Mouse (Mus musculus) cerebellum, postnatal 25 days (tissue): ENCODE data around the gene Sept6.

ENCODE experiments used
- DNase-seq, 2 experiments: peaks; one replicate each; pipeline ENCODE4 v3.0.0; 2021; ENCODE audit warnings: mixed read lengths in 2 of 2

Sept6 gene

GRCm38 (mm10) chrX:36991694-36992093 lies at the start of gene Sept6:
TSS of gene Sept6 (minus strand) at chrX:36991794.
- DNase-seq, result no peak

GRCm38 (mm10) chrX:37028378-37028777 lies 36.8 kb upstream of the Sept6 start:
- peak; percentile 8 to 27 for DNase-seq

GRCm38 (mm10) chrX:37023652-37024309 lies 32.2 kb upstream of the Sept6 start:
- peak in 1 of 2 experiments; percentile 5 for DNase-seq

- peak; percentile 68 to 80 for DNase-seq
These were observed 31.1 kb upstream of the Sept6 start for GRCm38 (mm10) chrX:37022690-37023089.

- no peak for DNase-seq
These were observed 27.5 kb upstream of the Sept6 start for GRCm38 (mm10) chrX:37019045-37019444.

- no peak for DNase-seq
These were observed 26.6 kb upstream of the Sept6 start for GRCm38 (mm10) chrX:37018150-37018654.

- no peak for DNase-seq
These were observed 22.3 kb upstream of the Sept6 start for GRCm38 (mm10) chrX:37013870-37014269.

DNA sequence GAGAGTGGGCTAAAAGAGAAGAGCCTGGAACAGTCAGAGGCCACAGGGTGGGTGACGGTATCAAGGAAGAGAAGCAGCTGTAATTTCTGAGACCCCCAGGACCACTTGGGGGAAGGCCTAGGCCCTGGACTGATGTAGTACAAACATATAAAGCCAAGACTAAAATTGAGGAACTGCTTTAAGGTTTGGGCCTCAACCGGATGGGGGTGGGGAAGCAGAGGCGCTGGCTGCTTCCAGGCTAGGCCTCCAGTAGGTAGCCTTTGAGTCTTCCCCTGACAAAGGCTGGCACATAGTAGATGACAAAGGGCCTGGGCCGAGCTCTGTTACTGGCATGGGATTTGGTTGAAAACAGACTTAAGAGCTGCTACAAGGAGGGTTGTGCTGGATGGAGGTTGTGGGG lies 555 bp downstream of the Sept6 start:
- no peak for DNase-seq

- peak in 1 of 2 experiments; percentile 45 for DNase-seq
These were observed 1.7 kb downstream of the Sept6 start for GRCm38 (mm10) chrX:36989752-36990404.

DNA sequence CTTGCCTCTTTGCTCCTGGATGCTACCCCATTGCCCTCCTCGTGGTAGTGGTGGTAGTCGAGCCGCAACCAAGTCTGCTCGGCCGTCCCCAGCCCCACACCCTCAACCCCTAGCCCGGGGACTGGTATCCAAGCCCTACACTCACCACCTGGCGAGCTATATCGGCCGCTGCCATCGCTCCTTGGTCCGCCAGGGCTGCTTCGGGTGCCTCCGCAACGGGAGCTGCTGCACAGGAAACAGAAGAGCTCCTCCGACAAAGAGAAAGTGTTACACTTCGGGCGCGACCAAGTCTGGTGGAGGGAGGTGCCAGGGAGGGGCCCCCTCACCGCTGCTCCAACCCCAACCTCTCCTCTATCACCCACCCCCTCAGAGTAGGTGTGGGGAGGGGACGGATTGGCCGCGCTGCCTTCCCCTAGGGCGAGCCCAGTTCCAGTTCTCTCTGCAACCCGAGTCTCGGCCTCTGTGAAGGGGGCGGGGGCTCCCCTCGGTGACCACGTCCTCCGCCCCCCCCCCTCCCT lies 2.3 kb downstream of the Sept6 start:
- peak; percentile 62 to 66 for DNase-seq

- peak; percentile 36 to 45 for DNase-seq
These were observed 2.8 kb downstream of the Sept6 start for GRCm38 (mm10) chrX:36988754-36989153.

- DNase-seq, result no peak
These were observed 3.7 kb downstream of the Sept6 start for GRCm38 (mm10) chrX:36987851-36988250.

DNA sequence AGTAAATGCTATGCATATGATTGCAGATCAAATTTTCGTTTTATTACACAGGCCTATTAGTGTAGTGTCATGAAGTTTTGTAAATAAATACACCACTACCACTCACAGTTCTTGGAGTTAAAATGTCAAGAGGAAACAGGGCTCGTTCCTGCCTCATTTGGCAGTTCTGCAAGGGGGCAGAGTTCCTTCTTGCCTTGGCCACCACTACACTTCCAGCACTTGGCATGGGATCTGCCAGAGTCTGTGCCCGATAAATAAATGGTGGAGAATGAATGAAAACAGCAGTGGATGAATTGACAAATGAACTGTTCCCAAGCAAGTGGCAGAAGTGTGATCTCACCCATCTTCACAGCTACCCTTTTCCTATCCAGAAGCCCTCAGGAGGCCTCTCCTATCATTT lies 6.6 kb downstream of the Sept6 start:
- no peak for DNase-seq

- DNase-seq, result no peak
These were observed 7.8 kb downstream of the Sept6 start for GRCm38 (mm10) chrX:36983654-36984311.

GRCm38 (mm10) chrX:36982892-36983653 lies 8.5 kb downstream of the Sept6 start:
- peak in 1 of 2 experiments; percentile 59 for DNase-seq

DNA sequence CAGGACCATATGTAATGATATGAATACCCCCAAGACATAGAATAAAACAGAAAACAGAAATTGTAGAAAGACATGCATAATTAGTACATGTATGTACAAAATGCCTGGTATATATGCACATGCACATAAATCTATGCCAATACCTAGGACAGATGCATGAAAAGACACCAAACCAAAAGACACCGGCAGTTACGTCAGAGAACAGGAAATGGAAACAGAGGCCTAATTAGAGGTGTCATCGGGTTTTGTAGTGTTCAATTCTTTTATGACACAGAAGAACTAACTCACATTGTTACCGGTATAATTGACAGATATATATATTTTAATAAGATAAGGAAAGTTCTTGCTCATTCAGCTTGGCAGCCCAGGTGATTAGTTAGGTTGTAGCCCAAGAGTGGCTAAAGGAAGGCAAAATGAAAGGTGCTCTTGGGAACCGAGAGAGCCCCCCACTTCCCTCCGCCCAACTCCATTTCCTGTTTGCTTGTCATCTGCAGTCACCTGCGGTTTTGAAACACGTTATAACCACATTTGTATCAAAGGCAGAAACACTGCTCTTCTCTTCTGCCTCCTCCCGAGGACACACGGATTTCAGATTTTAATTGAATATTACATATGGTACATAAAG lies 10.9 kb downstream of the Sept6 start:
- no peak for DNase-seq

GRCm38 (mm10) chrX:36977863-36978262 lies 13.7 kb downstream of the Sept6 start:
- DNase-seq, result no peak

DNA sequence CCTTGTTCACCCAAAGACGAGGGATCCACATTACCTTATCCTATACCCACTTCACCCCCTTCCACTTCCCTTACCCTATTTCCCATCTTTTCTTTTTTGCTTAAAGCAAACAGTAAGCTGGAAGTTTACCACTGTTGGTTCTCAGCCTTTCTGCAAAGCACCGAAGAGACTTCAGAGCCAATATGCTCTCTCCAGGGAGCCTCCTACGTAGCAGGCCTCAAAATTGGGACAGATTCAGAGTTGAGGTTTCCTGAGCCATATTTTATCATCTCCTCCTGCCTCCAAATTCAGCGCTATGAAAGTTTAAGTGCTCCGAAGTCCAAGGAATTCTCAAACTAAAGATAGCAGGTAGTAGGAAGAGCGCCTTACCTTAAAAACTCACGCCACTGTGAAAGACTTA lies 14.6 kb downstream of the Sept6 start:
- no peak for DNase-seq

DNA sequence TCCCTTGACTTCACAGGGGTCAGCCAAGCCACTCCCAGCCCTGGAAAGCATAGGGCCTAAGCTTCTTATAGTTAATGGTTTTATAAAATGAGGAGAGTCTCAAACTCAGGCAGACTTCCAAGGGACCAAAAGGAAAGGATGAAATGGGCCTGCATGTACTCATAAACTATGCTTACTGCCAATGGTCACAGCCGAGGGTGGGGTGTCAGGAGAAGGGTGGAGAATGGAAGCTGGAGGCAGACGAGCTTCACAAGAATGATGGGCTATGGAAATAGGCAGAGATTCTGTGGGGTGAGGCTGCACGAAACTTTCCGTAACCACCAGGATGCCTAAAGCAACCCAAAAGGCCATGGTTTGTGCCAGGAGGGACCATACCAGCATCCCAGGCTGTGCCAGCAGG lies 15.3 kb downstream of the Sept6 start:
- no peak for DNase-seq

- DNase-seq, result peak; percentile 46 to 63
These were observed 16.7 kb downstream of the Sept6 start for GRCm38 (mm10) chrX:36974905-36975304.

DNA sequence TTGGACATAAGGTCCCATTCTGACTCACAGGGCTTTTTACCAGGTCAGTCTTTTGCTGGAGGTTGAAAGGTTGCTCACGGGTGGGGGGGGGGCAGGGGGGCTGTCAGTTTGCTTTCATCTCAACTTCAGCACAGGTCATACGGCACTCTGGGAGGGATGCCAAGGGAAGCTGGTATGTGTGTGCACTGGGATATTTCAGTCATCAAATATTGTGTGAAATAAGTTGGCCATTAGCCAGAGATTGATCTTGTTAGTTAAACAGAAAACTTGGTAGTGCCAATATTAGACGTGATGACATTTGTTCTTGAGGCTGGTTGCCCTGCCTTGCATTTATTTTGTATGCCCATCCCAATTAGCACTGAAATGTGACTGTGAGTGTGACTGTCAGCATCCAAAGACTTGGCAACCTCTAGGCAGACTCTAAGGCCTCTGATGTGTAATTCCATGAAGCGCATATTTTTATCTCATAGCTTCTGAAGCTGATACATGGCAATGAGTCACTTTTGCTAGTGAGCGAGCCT lies 18.6 kb downstream of the Sept6 start:
- no peak for DNase-seq

GRCm38 (mm10) chrX:36971156-36971555 lies 20.4 kb downstream of the Sept6 start:
- no peak for DNase-seq
